Mouse (Mus musculus) G1E (cell line): ENCODE measurements around the gene Lrfn2. TPM values are rescaled to one million over a fixed set of nuclear protein-coding genes. Genes with fewer than 3 reads are reported as not detected.

Experiments
- ATAC-seq: 2 replicates; pipeline ENCODE4 v1.8.0; 2016; ENCODE audit warnings: mild to moderate bottlenecking; ENCODE audit not compliant: insufficient number of reproducible peaks, poor library complexity, low FRiP score, severe bottlenecking; ENCODE audit errors: extremely low read depth
- DNase-seq: peaks from one replicate; pipeline ENCODE4 v3.0.0; 2012; ENCODE audit warnings: low spot score
- H3K27me3 ChIP-seq: 2 replicates; pipeline ENCODE4 v1.6.1; 2012; ENCODE audit warnings: mild to moderate bottlenecking, low read length, inconsistent platforms; ENCODE audit not compliant: insufficient read depth
- H3K36me3 ChIP-seq: replicated peaks from 2 replicates; pipeline ENCODE3; 2012; ENCODE audit warnings: mild to moderate bottlenecking, inconsistent platforms
- H3K4me1 ChIP-seq: 2 replicates; pipeline ENCODE4 v1.6.1; 2012; ENCODE audit warnings: low read depth, low read length, inconsistent platforms, mixed read lengths; ENCODE audit not compliant: insufficient read depth
- H3K4me3 ChIP-seq: 2 replicates; pipeline ENCODE4 v1.5.1; 2012; ENCODE audit warnings: low read depth, mild to moderate bottlenecking, inconsistent platforms, low read length, moderate library complexity, mixed read lengths
- H3K9me3 ChIP-seq: replicated peaks from 2 replicates; pipeline ENCODE4 v1.6.1; 2012; ENCODE audit warnings: inconsistent platforms
- CTCF ChIP-seq: IDR thresholded peaks from 2 replicates; pipeline ENCODE4 v1.5.1; 2012; ENCODE audit warnings: low read depth, low read length, inconsistent platforms, mixed read lengths
- GATA1 ChIP-seq: IDR thresholded peaks from 2 replicates; pipeline ENCODE4 v1.6.1; 2012; ENCODE audit warnings: borderline replicate concordance, low read length, inconsistent platforms, mixed read lengths
- GATA2 ChIP-seq: IDR thresholded peaks from 2 replicates; pipeline ENCODE4 v1.6.1; 2012; ENCODE audit warnings: low read depth, low read length, inconsistent platforms, borderline replicate concordance
- POLR2AphosphoS5 ChIP-seq: IDR thresholded peaks from 2 replicates; pipeline ENCODE4 v1.6.1; 2012; ENCODE audit warnings: low read depth, low read length, inconsistent platforms; ENCODE audit not compliant: insufficient replicate concordance
- TAL1 ChIP-seq: conservative IDR thresholded peaks from 2 replicates; pipeline ENCODE4 v1.6.1; 2012; ENCODE audit warnings: low read depth, low read length, inconsistent platforms, mixed read lengths
- polyA plus RNA-seq: library from polyadenylated mRNA; stranded (reverse); fragments of >175 nt; gene quantifications from 2 replicates; pipeline ENCODE4 v1.2.3, GENCODE M21; 2012
- total RNA-seq, 2 experiments: library from RNA; stranded (forward) in 1 of 2; stranded (reverse) in 1 of 2; fragments of 200-1000 nt in 1 of 2; fragments of >200 nt in 1 of 2; fragmentation: Nextera tagmentation in 1 of 2; gene quantifications; 2 replicates each; pipeline ENCODE4 v1.2.3; 2014 to 2017

The Lrfn2 gene
- total and polyA plus RNA-seq, 3 experiments: 0.11 TPM; not detected in 2

DNA sequence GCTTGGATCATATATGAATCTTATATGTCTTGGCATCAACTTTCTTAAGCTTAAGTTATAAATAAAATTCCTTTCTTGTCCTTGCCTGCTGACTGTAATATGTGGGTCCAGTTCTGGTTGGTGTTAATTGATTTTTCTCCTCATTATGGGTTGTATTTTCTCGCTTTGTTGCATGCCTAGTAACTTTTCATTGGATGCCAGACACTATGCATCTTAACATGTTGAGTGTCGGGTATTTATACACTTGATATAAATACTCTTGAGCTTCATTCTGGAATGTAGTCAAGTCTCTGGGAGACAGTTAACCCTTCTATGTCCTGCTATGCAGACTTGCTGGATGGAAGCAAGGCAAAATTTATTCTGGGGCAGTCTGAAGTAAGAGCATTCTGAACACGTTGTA is 192.5 kb downstream of the Lrfn2 start:
- H3K27me3 ChIP-seq: no peaks in the 10 kb centered on the region
- peaks cover 35% of the 10 kb centered on the region for H3K9me3 ChIP-seq
- H3K4me1 ChIP-seq: no peaks in the 10 kb centered on the region
- no peak overlapping the region for H3K4me3 ChIP-seq
- no peaks in the 10 kb centered on the region for H3K36me3 ChIP-seq
- DNase-seq (no peak), ATAC-seq (no peak)
- TF ChIP-seq GATA2 (no peak), TAL1 (no peak), CTCF (no peak), POLR2AphosphoS5 (no peak), GATA1 (no peak)
